Mouse (Mus musculus) layer of hippocampus, postnatal 10 days (tissue): Measurements from ENCODE around the gene Srrm4. TPM values are rescaled to one million over a fixed set of nuclear protein-coding genes. Genes with fewer than 3 reads are reported as not detected.

Experiments used
- DNase-seq, 2 experiments: peaks; one replicate each; pipeline ENCODE4 v3.0.0; 2021; ENCODE audit warnings: low spot score in 2 of 2
- total RNA-seq, 2 experiments: library from RNA; stranded (reverse); gene quantifications; 2 replicates each; pipeline ENCODE4 v1.2.3; 2021

Gene Srrm4
- total RNA-seq, 2 experiments from 2014 or later, result 38.3 to 38.8 TPM

DNA sequence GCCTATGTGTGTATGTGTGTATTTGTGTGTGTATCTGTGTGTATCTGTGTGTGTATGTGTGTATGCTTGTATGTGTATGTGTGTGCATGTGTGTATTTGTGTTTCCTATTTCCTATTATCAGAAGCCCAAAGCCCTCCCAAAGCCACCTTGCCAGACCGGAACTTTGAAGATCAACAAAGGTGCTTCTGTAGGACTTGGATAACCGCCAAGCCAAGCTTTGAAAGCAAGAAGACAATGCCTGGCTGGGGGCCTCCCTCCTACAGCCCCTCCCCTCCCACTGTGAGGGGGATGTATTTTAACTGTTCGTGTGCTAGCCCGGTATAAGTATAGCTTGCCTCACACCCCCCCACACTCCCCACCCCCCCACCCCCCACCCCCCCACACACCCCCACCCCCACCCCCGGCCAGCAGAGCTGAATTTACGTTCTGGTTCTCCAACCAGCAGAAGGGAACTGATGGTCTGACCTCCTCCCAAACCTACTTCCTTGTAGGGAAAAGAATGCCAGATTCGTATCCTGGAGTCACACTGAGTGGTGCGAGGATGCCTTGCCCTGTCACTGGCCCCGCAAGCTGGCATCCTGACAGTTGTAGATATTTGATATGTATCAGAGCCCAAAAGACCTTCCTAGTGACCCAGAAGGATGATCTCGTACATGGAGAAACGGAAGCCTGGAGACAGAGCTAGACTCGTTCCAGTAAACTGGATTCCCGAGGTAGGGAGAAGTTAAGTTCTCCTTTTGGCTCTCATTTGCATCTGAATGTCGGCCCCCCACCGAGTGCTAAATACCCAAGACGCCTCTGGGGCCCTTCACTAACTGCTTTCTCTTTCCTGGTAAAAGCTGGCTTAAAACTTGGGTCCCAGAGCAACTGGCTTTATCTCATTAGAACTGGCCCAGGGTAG, 181.7 kb downstream of the Srrm4 start:
- DNase-seq, result no peak

DNA sequence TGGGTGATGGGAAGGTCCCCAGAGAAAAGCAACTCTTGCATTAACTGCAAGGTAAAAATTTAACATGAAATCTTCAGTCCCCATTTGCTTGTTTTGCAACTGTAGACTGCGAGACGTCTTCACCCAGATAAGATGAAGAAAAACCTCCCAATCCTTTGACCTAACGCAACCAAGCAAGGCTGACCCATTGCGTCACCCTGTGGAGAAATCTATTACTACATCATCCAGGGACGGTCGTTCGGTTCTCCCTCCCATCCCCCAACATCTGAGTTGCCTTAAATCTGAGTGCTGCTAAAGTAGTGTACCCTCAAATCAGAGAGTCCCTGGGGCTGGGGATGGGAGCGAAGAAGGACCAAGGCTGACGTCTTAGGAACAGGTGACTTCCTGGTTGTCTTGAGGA, 182.7 kb downstream of the Srrm4 start:
- DNase-seq, result no peak

DNA sequence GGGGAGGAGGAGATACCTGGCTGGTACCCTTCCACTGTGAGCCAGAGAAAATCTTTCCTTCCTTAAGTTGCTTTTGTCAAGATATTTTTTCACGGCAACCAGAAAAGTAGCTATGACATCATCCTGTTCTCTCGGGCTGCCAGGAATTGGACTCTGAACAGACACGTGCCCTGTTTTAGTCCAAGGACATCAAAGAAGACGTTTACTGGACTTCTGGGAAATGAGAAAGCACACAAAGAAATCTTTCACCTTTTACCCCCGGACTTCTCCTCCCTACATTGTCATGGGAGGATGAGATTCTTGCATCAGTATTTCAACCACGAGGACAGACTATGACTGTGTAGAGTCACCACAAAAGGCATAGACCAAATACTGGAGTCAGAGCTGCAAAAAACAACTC, 183.7 kb downstream of the Srrm4 start:
- DNase-seq, result no peak

DNA sequence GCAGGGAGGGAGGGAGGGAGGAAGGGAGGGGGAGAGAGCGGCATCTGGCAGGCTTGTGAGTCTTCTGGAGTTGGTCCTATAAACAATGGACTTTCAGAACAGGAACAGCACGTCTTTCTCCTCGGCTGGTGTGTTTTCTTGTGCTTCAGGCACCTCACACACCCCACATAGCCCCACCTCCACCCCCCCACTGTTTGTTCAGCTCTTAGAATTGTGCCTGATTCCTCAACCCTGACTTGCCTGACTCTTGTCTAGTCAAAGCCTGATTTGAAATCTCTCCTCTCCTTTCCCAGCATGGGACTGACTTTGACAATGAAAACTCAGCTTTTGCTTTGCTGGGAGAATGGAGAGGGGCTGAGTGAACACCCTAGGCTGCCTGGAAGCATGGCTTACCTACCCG, 184.3 kb downstream of the Srrm4 start:
- no peak for DNase-seq

DNA sequence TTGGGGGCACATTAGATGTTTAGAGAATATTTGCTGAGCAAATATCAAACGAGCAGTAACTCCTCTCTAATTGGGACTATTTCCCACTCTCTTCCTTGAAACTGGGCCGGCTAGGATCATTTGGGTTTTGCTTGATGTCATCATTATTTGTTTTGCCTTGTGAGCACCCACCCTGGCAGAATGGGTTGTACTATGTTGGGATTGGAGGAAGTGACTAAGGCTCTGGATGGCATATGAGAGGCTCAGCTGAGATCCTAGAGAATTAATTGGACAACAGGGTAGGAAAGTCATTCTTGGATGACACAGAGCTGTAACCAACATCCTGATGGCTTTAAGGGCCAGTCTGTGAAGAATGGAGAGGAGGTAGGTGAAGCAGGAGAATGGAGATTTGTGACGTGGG, 185.1 kb downstream of the Srrm4 start:
- no peak for DNase-seq

DNA sequence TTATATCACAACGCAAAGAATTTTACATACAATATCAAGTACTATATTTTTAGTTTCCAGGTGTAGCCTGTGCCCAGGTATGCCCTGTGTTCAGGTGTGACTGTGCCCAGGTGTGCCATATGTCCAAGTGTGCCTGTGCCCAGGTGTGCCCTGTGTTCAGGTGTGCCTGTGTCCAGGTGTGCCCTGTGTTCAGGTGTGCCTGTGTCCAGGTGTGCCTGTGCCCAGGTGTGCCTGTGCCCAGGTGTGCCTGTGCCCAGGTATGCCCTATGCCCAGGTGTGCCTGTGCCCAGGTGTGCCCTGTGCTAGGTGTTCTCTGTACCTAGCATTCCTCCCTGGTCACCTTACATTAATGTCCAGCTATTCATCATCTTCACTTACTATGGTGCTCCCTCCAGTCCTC, 185.7 kb downstream of the Srrm4 start:
- no peak for DNase-seq

DNA sequence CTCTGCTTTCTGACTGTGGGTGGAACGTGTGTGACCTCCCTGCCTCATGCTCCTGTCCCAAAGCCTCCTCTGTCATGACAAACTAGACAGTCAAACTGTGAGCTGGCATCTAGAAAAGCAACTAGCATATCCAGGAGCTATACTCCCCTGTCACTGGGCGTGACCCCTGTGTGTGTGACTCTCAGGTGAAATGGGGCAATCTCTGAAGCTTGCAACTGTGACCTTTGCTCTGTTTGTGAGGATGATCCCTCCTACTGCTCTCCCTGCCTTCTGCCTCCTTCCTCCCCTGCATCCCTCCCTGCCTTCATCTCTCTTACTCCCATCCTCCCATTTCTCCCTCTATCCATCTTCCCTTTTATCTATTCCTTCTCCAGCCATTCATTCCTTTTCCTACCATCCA, 187.6 kb downstream of the Srrm4 start:
- DNase-seq, result no peak

DNA sequence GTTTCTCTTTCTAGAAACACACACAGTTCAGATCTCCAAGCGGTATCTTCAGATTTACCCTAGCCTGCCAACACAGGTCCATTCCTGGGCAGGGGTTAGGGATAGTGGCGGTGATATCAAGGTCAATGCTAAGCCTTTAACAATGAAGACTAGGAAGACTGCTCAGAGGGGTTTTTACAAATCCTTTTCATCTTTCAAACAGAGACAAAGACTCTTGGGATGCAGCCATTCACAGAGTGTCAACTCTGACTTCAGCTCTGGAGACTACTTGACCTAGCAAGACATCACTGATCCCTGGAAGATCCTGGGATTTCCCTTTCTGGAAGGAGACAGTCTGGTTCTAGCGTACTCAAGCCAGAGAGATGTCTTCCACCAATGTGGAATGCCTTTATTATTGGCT, 190.8 kb downstream of the Srrm4 start:
- no peak for DNase-seq

DNA sequence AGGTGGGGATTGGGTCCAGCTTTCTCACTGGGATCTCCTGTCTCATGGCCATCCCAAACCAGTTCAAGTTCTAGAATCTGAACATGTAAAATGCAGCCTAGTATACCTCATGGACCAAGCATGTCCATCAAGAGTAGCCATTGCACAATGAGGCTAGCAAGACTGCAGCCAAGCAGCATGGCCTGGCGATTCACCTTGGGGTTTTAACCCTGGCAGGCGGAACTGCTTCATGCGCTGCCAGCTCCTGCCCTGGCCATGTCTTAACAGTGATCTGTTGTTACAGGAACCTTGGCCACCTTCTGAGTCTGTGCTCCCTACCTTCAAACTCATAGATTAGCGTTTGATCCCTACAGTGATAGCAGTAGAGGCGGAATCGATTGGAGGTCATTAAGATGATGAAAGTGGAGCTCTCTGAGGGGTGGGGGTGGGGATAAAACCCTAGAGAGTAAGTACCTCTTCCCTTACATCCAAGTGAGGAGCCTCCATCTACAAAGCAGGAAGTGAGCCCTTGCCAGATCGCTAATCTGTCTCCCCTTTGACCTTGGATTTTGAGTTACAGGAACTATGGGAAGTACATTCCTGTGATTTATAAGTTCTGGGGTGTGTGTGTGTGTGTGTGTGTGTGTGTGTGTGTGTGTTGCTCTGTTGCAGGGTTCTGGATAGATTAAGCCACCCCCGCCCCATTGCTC, 191.4 kb downstream of the Srrm4 start:
- DNase-seq, result no peak

DNA sequence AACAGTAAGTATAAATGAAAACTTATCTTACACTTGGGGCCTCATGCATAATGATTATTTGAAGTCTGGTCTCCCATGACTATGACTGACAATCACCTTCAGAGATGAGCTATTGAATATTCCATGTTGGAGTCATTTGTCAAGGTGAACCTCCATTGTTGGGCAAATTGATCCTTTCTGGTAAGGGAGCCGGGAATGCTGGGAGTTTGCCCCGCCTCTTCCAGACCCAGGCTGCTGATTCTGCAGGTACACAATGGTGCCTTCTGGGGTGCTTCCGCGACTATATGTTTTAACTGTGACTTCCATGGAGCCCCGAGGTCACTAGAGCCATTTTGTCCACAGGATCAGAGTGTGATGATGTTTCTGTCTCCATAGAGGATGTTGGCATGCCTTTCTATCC, 195.5 kb downstream of the Srrm4 start:
- no peak for DNase-seq

DNA sequence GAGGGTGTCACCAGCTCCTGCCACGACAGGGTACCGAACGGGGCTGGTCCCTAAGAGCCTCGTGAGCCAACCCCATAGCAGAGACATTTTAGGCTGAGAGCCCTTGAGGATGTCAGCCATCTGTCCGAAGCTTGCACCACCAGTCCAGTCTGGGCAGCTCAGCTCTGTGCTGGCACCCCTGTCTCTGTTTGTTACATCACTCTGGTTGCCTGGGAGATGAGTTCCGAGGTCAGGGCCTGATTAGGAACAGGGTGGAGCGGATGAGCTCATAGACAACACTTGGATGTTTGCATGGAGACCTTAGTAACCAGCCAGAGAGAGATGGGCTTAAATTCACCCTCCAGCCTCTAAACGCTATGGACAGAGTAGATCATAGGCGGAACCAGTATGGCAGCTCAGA, 199.0 kb downstream of the Srrm4 start:
- no peak for DNase-seq

DNA sequence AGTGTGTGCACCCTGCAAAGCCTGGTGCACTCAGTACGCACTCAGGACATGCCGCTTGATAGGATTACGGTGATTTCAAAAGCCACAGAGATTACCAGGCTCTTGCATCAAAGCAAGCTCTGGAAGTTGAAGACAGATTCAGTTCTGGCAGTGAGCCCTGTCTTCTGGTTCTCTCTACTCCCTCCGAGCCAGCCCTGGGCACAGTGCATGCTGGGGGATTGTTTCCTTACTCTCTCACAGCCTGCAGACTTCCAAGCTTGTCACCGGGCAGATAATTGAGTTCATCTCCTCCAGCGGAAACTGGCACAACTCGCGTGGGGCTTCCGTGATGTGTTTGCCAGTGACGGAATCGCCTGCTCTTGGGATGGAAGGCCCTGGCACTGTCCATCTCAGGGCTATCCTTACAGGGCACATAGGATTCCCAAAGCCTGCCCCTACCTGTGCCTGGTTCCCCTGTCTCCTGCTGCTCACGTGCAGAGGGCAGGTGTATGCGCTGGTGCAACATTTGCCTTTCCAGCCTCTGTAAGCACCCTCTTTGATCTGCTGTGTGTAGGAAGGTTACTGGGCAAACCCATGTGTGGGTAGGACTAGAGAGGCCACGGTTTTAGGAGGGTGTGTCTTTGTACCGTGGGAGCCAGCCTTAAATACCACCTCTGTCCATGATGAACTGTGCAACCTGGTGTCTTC, 201.6 kb downstream of the Srrm4 start:
- DNase-seq, result peak; percentile 46 to 49

DNA sequence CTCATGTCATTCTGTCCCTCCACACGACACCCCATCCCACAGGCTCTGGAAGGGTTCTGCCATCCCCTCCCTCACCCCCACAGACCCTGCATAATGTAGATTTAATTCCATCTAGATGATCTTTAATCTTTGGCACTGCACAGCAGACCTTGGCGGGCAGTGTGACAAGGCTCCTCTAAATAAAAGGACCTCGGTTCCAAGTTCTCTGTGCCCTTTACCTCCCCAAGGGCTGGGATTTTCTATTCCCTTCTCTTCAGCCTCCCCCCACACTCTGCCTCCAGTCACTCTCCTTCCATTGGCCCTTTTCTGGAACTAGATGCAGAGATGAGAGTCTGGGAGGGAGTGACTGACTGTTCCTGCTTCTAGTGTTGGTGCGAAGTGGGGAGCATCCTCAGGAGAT, 202.3 kb downstream of the Srrm4 start:
- no peak for DNase-seq

Other genes with a start within 250 kb of the Srrm4 start
- gene Hspb8, start 169.0 kb downstream of the Srrm4 start, total RNA-seq, result 1 to 10 TPM; 7.3 to 9.1 TPM